Mouse (Mus musculus): ENCODE measurements around the gene Ndrg2. TPM values are rescaled to one million over a fixed set of nuclear protein-coding genes. Genes with fewer than 3 reads are reported as not detected.
A peak's percentile ranks its signal among the peaks of the same experiment; 100 is the strongest.

Ndrg2 gene
- polyA plus RNA-seq, 1 experiment from 2014 or later: 429 TPM

DNA sequence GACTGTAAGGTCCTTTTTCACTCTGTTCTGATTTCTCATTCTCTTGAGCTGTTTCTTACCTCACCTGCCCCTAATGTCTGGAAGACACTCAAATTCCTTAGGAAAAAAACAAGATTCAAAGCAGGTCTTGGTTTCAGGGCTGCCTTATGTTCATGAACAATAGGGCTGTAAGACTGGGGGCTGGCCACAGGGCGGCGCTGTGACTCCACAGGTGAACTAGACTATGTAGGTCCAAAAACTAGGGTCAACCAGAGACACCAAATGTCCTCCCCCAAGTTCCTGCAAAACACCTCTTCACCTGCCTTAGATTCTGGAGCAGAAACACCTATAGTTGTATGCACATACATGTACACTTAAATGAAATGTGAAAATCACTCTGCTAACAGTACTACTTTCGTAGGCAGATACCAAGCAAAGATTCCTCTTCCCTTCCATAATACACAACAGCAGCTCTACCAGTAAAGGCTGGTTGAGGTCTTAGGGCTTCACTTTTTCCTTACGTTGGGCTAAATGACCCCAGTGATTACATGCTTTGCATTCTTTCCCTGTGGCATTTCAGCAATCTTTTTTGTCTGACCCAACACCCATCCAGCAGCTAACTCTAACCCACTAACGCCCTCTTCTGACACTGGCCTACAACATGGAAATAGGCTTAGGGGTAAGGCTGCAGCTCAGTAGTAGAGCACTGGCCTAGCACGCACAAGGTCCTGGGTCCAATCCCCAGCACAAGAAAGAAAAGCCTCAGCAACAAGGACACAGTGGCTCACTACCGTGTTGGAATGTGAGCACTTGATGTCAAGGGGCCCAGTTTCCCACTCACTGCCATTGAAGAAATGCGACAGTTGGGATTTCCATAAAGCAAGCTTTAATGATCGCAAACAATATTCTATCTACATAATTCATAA is 10.9 kb downstream of the Ndrg2 start:
- ATAC-seq: peak; percentile 84
- Histone ChIP-seq H3K4me3 (ENCODE audit: low read length) (no peak overlapping the region), H3K9ac (ENCODE audit: low read depth, low read length) (no peak overlapping the region), H3K4me2 (ENCODE audit: low read length) (no peak overlapping the region), H3K4me1 (ENCODE audit: control insufficient read depth, insufficient read depth, low read depth, low read length) (no peaks in the 10 kb centered on the region), H3K27ac (ENCODE audit: low read depth, low read length) (no peak overlapping the region), H3K36me3 (ENCODE audit: control insufficient read depth, insufficient read depth, low read length) (peaks cover 6% of the 10 kb centered on the region; the same call in 1 of the 2 replicates), H3K9me3 (ENCODE audit: control insufficient read depth, low read length) (no peaks in the 10 kb centered on the region), H3K27me3 (replicated peaks; ENCODE audit: control insufficient read depth, insufficient read depth, low read length) (no peaks in the 10 kb centered on the region)
- 59% methylated on average over 9 of the region's 9 CpGs for WGBS

DNA sequence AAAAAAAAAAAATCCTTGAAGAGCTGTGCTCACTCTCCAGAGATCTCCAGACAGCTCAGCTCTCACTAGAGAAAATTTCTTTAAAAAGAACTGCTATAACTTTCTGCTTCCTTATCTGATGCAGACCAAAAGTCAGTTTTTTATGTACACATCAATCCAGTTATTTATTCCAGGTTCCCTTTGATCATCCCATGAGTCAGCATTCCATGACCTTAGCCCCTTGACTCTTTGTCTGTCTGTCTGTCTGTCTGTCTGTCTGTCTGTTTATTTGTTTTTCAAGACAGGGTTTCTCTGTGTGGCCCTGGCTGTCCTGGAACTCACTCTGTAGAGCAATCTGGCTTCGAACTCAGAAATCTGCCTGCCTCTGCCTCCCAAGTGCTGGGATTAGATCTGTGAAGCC is 14.6 kb downstream of the Ndrg2 start:
- Histone ChIP-seq H3K36me3 (ENCODE audit: control insufficient read depth, insufficient read depth, low read length) (peaks cover 9% of the 10 kb centered on the region; the same call in 1 of the 2 replicates), H3K27ac (ENCODE audit: low read depth, low read length) (no peak overlapping the region), H3K9me3 (ENCODE audit: control insufficient read depth, low read length) (no peaks in the 10 kb centered on the region), H3K9ac (ENCODE audit: low read depth, low read length) (no peak overlapping the region), H3K4me3 (ENCODE audit: low read length) (no peak overlapping the region), H3K4me2 (ENCODE audit: low read length) (no peak overlapping the region), H3K4me1 (ENCODE audit: control insufficient read depth, insufficient read depth, low read depth, low read length) (no peaks in the 10 kb centered on the region), H3K27me3 (replicated peaks; ENCODE audit: control insufficient read depth, insufficient read depth, low read length) (no peaks in the 10 kb centered on the region)
- 90% methylated on average over 1 of the region's 1 CpGs for WGBS
- ATAC-seq: no peak

- no peak overlapping the region for H3K4me3 ChIP-seq (ENCODE audit: low read length)
- H3K36me3 ChIP-seq (ENCODE audit: control insufficient read depth, insufficient read depth, low read length): peaks cover 11% of the 10 kb centered on the region; the same call in 1 of the 2 replicates
- 79% methylated on average over 8 of the region's 8 CpGs for WGBS
- no peaks in the 10 kb centered on the region for H3K27me3 ChIP-seq (replicated peaks; ENCODE audit: control insufficient read depth, insufficient read depth, low read length)
- H3K9me3 ChIP-seq (ENCODE audit: control insufficient read depth, low read length): no peaks in the 10 kb centered on the region
- ATAC-seq: no peak
- H3K4me1 ChIP-seq (ENCODE audit: control insufficient read depth, insufficient read depth, low read depth, low read length): no peaks in the 10 kb centered on the region
- H3K9ac ChIP-seq (ENCODE audit: low read depth, low read length): no peak overlapping the region
- H3K4me2 ChIP-seq (ENCODE audit: low read length): no peak overlapping the region
- no peak overlapping the region for H3K27ac ChIP-seq (ENCODE audit: low read depth, low read length)
These were observed 17.3 kb downstream of the Ndrg2 start for GRCm38 (mm10) chr14:51896539-51897170.

- no peaks in the 10 kb centered on the region for H3K9me3 ChIP-seq (ENCODE audit: control insufficient read depth, low read length)
- H3K4me3 ChIP-seq (ENCODE audit: low read length): no peak overlapping the region
- no peaks in the 10 kb centered on the region for H3K4me1 ChIP-seq (ENCODE audit: control insufficient read depth, insufficient read depth, low read depth, low read length)
- H3K9ac ChIP-seq (ENCODE audit: low read depth, low read length): no peak overlapping the region
- H3K27me3 ChIP-seq (replicated peaks; ENCODE audit: control insufficient read depth, insufficient read depth, low read length): no peaks in the 10 kb centered on the region
- no peak overlapping the region for H3K4me2 ChIP-seq (ENCODE audit: low read length)
- 81% methylated on average over 6 of the region's 6 CpGs for WGBS
- H3K36me3 ChIP-seq (ENCODE audit: control insufficient read depth, insufficient read depth, low read length): peaks cover 17% of the 10 kb centered on the region
- no peak overlapping the region for H3K27ac ChIP-seq (ENCODE audit: low read depth, low read length)
- no peak for ATAC-seq
These were observed 17.9 kb downstream of the Ndrg2 start for GRCm38 (mm10) chr14:51896019-51896418.

DNA sequence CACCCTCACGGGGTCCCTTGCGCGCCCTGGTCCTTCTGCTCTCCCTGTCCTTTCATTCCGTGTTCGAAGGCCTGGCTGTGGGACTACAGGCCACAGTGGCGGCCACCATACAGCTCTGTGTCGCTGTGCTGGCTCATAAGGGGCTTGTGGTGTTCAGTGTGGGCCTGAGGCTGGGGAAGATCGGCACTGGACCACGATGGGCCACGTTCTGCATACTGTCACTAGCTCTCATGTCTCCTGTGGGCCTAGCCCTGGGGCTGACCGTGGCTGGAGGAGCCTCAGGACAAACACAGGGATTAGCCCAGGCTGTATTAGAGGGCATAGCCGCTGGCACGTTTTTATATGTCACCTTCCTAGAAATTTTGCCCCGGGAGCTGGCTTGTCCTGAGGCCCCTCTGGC is 18.9 kb downstream of the Ndrg2 start:
- Histone ChIP-seq H3K27me3 (replicated peaks; ENCODE audit: control insufficient read depth, insufficient read depth, low read length) (no peaks in the 10 kb centered on the region), H3K36me3 (ENCODE audit: control insufficient read depth, insufficient read depth, low read length) (peaks cover 26% of the 10 kb centered on the region), H3K9me3 (ENCODE audit: control insufficient read depth, low read length) (no peaks in the 10 kb centered on the region), H3K4me1 (ENCODE audit: control insufficient read depth, insufficient read depth, low read depth, low read length) (no peaks in the 10 kb centered on the region), H3K27ac (ENCODE audit: low read depth, low read length) (no peak overlapping the region), H3K9ac (ENCODE audit: low read depth, low read length) (no peak overlapping the region), H3K4me3 (ENCODE audit: low read length) (no peak overlapping the region), H3K4me2 (ENCODE audit: low read length) (no peak overlapping the region)
- no peak for ATAC-seq
- 80% methylated on average over 14 of the region's 14 CpGs for WGBS

DNA sequence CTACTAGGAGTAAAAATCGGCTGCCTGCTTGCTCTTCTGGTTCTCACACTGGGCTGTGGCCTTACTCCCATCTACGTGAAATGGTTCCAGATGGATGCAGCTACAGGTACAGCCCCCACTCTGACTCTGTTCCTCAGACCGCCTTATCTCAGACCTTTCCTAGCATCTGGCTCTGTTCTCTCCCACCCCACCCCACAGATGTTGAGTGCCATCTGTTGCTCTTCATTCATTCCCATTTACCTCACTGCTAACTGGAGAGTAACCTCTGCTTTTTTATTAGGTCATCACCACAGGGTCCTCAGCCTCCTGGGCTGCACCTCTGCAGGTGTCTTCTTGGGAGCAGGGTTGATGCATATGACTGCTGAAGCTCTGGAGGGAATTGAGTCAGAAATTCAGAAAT is 20.1 kb downstream of the Ndrg2 start:
- no peak for ATAC-seq
- no peak overlapping the region for H3K9ac ChIP-seq (ENCODE audit: low read depth, low read length)
- H3K36me3 ChIP-seq (ENCODE audit: control insufficient read depth, insufficient read depth, low read length): peaks cover 38% of the 10 kb centered on the region
- H3K4me2 ChIP-seq (ENCODE audit: low read length): no peak overlapping the region
- WGBS: 76% methylated on average over 3 of the region's 3 CpGs
- no peak overlapping the region for H3K4me3 ChIP-seq (ENCODE audit: low read length)
- H3K9me3 ChIP-seq (ENCODE audit: control insufficient read depth, low read length): no peaks in the 10 kb centered on the region
- no peaks in the 10 kb centered on the region for H3K4me1 ChIP-seq (ENCODE audit: control insufficient read depth, insufficient read depth, low read depth, low read length)
- no peak overlapping the region for H3K27ac ChIP-seq (ENCODE audit: low read depth, low read length)
- no peaks in the 10 kb centered on the region for H3K27me3 ChIP-seq (replicated peaks; ENCODE audit: control insufficient read depth, insufficient read depth, low read length)

DNA sequence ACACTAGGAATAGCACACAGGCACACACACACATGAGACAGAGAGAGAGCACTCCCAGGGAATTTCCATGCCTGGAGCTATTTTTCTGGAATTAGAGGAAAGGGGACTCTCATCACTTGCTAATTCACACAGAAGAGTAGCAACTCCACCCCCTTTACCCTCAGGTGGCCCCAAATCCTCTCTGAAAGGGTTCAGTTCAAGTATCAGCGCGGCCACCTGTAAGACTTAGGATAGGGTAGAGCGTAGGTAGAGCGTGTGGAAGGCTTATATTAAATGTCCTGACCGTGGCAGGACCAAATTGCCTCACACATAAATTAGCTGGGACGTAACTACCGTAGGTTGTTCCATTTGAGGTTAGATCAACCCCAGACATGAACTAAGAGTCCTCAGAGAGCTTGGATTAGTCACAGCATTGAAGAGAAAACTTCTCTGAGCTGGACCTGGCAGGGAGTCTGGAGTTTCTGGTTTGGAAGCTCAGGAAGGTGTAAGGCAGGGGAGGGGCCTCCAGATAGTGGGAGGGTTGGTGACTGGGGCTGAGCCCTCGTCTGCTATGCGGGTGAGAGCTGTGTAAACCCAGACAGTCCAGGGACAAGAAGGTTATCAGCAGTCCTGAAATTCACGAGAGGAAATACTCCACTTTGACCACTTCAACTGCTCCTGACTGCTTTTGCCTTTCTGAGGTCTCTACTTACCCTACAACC is 20.7 kb downstream of the Ndrg2 start:
- Histone ChIP-seq H3K4me1 (ENCODE audit: control insufficient read depth, insufficient read depth, low read depth, low read length) (no peaks in the 10 kb centered on the region), H3K27me3 (replicated peaks; ENCODE audit: control insufficient read depth, insufficient read depth, low read length) (no peaks in the 10 kb centered on the region), H3K9me3 (ENCODE audit: control insufficient read depth, low read length) (no peaks in the 10 kb centered on the region), H3K4me3 (ENCODE audit: low read length) (no peak overlapping the region), H3K9ac (ENCODE audit: low read depth, low read length) (no peak overlapping the region), H3K36me3 (ENCODE audit: control insufficient read depth, insufficient read depth, low read length) (peaks cover 38% of the 10 kb centered on the region), H3K27ac (ENCODE audit: low read depth, low read length) (no peak overlapping the region), H3K4me2 (ENCODE audit: low read length) (no peak overlapping the region)
- WGBS: 46% methylated on average over 10 of the region's 10 CpGs
- no peak for ATAC-seq

- no peak within 1 kb of the TSS for H3K9ac ChIP-seq (ENCODE audit: low read depth, low read length)
- H3K36me3 ChIP-seq (ENCODE audit: control insufficient read depth, insufficient read depth, low read length): peaks cover 39% of the 10 kb centered on the region
- ATAC-seq: no peak
- 92% methylated on average over 9 of the region's 9 CpGs for WGBS
- H3K9me3 ChIP-seq (ENCODE audit: control insufficient read depth, low read length): no peaks in the 10 kb centered on the region
- no peak within 1 kb of the TSS for H3K4me2 ChIP-seq (ENCODE audit: low read length)
- H3K4me1 ChIP-seq (ENCODE audit: control insufficient read depth, insufficient read depth, low read depth, low read length): no peaks in the 10 kb centered on the region
- H3K4me3 ChIP-seq (ENCODE audit: low read length): no peak within 1 kb of the TSS
- H3K27me3 ChIP-seq (replicated peaks; ENCODE audit: control insufficient read depth, insufficient read depth, low read length): no peaks in the 10 kb centered on the region
- H3K27ac ChIP-seq (ENCODE audit: low read depth, low read length): no peak within 1 kb of the TSS
These were observed 21.6 kb downstream of the Ndrg2 start, which contains the start of gene Slc39a2 for GRCm38 (mm10) chr14:51892191-51892939. Gene Slc39a2 (plus strand): TSS chr14:51892889.
